Mouse (Mus musculus): ENCODE results near the gene Faf1.

GRCm38 (mm10) chr4:109963570-109964279 is 287.3 kb downstream of the Faf1 start:
- TF ChIP-seq CTCF (IDR thresholded peaks at IDR 0.05; ENCODE audit: low read depth, low read length), result no peak
- TF ChIP-seq POLR2A (IDR thresholded peaks at IDR 0.05; ENCODE audit: insufficient read depth, low read length), result no peak
- TF ChIP-seq EP300 (IDR thresholded peaks at IDR 0.05; ENCODE audit: insufficient read depth, low read depth, low read length), result no peak

Measured in ES-Bruce4 (cell line).